Mouse (Mus musculus) erythroid progenitor cell, adult 5-6 weeks (primary cell): ENCODE measurements around the gene Dnah11. TPM values are rescaled to one million over a fixed set of nuclear protein-coding genes. Genes with fewer than 3 reads are reported as not detected.
"Not testable (repeated sequence)": the region's sequence is repeated elsewhere in the genome, so short reads cannot be mapped to it uniquely, and the experiment has no call there.

Experiments
- ATAC-seq: replicated peaks from 2 replicates; pipeline ENCODE4 v1.8.0; 2016; ENCODE audit warnings: moderate number of reproducible peaks, mild to moderate bottlenecking, moderate TSS enrichment, inconsistent platforms; ENCODE audit not compliant: poor library complexity, low FRiP score, severe bottlenecking
- total RNA-seq, 2 experiments: library from RNA; stranded (forward) in 1 of 2; stranded (reverse) in 1 of 2; fragments of 150-400 nt in 1 of 2; fragments of 186-747, 209-891 nt in 1 of 2; gene quantifications; 2 replicates each; pipeline versions ENCODE4 v1.2.3 to v1.2.4; 2015 to 2017; ENCODE audit warnings: low replicate concordance in 2 of 2

The Dnah11 gene
- total RNA-seq, 2 experiments from 2014 or later, result not detected

- 0 out of 2 replicates have a peak, but pooled peaks have one; percentile 59 for ATAC-seq
Measured at GRCm38 (mm10) chr12:117993499-117993898, 205.3 kb downstream of the Dnah11 start.

DNA sequence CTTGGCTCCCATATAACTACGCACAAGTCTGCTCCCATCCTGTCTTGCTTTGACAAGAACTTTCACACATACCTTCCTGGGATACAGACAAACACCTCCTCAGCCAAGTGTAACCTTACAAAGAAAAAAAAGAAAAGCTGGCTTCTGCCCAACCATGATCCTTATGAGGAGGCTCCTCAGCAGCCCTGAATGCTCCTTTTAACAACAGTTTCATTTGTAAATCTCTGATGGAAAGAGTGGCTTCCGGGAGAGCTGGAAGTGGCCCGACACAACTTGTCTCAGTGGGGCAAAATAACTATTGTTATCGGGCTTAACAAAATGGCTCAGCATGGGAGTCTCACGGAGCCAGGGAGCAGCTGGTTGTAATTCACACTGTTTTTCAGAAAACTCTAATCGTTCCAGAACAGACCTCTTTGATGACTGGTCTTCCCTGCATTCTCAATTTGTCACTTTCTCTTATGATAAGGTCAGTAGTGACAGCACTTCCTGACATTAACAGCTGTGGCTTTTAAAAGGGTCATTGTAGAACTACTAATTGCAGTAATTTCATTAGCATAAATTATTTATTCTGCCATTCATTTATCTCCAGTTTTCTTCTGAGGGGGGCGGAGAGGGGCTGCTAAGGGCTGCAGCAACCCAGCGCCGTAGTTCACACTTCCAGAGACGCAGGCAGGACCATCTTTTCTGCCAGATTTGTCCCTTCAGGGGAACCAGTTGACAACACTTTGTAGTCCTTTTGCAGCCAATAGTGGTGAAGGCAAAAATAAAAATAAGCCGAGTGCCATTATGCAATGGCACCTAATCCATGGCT, 209.6 kb downstream of the Dnah11 start:
- no peak for ATAC-seq

DNA sequence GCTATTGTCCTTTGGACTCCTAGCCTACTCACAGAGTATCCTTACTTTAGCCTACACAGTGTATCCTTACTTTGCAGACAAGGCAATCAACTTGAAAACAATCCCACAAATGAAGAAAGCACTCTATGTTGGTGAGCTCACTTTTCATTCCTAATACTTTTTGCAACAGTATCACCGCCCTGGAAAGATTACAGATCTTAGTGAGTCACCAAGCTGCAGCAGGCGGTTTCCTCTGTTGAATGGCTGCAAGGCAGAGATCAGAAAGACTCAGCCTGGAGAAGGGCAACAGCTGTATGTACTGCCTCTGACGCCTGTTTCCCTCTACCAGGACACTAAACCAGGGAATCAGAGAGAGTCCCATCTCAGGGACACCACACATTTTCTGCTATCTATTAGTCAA, 218.5 kb downstream of the Dnah11 start:
- ATAC-seq, result no peak

DNA sequence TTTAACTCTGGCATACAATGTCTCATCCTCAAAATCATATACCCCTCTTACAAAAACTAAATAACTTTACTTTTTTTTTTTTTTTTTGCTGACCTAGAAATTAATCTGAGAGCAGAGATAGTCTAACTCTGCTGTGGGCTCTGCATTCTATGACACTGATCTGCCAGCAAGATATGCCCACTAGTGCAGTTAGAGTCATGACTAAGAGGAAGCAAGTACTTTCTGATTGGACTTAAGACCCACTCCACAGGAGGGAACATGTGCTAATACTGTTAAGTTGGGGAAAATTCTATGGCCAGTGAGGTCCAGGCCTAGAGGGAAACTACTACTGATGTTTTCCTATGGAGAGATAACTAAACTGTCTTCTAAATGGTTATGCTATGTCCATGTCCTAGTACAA, 225.1 kb downstream of the Dnah11 start:
- ATAC-seq, result no peak

DNA sequence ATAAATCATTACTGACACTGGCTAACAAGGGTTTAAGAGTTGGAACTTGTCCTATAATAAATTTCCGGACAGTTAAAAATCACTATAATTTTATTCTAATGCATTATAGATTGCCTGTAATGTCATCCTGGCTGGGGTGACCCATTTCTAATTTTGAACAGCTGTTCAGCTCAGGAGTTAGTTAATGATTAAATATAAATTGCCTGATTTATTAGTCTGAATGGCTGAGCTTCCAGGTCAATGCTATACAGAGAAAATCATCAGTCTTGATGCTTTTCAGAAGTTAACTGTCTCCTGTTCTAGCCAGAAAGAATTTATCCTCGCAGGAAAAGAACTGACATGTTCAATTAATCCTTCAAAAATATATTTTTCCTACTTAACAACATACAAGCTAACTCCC, 236.1 kb downstream of the Dnah11 start:
- no peak for ATAC-seq

DNA sequence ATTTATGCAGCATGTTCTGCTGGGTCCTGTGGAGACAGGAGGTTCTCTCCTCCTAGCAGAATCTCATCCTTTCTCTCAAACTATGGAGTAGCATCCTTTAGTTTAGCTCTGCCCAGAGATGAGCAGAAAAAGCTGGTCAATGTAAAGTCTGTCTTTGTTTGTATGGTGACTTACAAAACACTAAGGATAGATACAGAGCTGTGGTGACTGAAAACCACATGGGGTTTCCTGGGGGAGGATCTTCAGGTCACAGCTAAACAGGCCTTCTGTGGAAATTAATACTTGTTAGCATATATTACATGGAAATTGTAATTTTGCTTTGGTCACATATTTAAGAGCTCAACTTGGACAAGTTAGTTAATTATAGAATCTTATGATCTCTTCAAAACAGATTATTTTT, 239.6 kb downstream of the Dnah11 start:
- no peak for ATAC-seq

DNA sequence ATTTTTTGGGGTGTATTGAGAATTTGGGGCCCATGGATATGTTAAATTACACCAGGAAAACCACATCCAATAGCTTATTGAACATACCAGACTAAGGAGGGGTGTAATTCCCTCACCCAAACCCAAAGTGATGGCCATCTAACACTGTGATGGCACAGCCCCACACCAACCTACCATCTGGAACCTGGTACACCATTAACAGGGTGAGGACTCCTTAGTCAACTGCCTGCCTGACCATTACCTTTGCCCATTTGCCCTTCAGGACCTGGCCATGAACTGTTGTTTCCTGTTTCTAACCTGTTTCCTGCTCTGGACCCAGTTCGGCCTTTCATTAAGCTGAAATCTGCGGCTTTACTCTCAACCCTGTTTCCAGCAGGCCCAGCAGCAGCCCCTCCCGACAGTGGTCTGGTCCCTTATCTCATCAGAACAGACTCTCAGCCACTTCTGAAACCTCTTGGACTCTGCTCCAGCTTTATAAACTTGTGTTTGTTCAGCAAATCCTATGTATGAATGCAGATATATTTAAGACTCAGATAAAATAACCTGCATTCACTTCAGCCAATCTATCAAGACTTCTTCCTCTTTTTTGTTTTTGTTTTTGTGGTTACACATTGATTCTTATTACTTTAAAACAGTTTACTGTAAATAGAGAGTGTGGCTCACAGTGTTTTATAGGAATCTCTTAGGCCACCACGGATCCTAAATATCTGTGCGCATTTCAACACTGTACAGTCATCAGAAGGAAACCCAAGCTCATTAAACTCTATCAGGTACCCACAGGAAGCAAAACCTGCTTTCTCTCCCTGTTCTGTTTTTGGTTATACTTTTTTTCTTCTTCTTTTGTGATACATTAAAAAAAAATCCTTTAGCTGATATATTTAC, 251.8 kb downstream of the Dnah11 start:
- no peak for ATAC-seq

GRCm38 (mm10) chr12:117941947-117942346, 256.9 kb downstream of the Dnah11 start:
- ATAC-seq, result no peak

DNA sequence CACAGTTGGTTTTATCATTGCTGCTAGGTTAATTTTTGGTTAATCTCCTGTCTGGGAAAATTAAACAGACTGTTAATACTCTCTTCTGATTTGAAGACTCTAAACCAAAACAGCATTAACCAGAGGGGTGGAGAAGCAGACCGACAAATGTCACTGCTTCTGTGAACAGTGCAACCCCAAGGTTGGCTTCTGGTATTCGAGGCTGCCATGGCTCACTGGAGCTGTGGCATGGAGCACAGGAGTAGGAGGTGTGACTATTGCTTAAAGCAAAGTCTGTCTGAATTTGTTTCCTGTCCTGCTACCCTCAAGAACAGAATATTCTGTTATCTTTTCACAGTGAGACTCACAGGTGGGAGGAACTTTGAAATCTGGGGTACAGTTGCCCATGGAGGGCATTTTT, 260.6 kb downstream of the Dnah11 start:
- ATAC-seq, result no peak

DNA sequence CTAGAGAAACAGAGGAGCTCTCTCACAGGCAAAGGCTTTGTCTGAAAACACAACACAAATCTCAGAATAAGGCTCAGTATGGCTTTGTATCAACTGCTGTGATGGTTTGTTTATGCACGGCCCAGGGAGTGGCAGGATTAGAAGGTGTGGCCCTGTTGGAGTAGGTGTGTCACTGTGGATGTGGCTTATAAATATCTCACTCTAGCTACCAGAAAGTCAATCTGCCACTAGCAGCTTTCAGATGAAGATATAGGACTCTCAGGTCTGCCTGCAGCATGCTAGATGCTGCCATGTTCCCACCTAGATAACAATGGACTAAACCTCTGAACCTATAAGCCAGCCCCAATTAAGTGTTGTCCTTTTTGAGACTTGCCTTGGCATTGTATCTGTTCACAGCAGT, 266.8 kb downstream of the Dnah11 start:
- ATAC-seq, result no peak

DNA sequence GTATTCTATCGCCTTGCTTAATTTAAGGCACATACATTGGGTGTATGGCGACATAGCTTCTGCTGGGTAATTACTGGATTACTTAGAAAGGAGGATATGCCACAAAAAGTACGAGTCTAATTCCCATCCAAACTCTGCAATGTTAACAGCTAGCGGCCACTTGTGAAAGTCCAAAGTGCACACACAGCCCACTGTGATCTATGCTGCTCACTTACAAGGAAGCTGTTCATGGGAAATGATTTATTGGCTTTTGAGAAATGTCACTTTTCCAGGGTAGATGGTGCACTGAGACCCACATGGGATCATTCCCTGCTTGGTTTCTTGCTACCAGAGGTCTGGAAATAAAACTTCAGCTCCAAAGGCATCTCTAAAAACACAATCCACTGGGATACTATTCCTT, 269.1 kb downstream of the Dnah11 start:
- ATAC-seq, result no peak

DNA sequence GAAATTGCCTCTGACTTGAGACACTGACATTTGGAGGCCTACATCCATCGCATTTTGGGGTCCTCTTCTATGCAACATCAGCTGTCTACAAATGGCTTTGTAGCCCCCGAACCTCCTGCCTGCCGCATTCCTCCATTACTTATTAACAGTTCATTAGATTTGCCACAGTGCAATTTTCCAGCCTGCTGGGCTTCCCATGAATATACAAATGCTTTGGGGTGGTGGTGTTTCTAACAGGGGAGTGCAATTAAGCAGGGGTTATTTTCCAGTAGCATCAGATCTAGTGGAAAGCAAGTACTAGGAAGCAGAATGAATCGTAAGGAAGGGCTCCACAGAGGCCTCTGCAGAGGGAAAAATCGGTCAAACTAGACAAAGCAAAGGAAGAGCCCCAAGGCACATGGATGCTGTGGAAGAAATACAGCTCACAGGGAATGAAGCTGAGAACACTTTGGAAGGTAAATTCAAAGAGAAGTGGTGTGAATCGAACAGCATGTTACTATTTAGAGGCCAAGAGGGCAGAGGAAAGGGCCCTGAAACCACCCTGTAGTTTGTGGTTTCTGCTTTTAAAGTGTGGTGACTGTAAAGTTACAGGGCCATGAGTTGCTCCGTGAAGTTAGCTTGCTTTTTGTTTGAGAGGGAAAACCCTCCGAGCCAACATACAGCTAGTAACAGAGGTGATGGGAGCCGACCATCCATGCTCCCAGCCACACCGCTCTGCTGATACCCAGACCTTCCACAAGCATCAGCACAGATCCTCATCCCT, 282.8 kb downstream of the Dnah11 start:
- ATAC-seq, result no peak

GRCm38 (mm10) chr12:117914613-117915245, 284.1 kb downstream of the Dnah11 start:
- no peak for ATAC-seq

DNA sequence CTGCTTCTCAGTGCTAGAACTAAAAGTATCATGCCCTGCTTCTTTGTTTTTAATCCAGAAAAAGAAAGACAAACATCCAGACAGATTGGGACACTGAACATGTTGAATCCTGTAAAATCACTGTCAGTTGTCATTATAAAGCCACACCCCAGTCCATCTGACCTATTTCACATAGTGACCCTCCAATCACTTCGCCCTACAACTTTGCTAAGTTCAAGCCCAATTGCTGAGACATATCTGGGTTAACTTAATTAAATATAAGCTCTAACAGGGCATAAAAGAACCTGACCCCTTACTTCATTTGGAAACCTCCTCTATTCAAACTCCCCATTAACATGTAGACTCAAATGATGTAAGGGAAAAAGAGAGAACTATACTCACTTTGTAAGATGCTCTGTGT, 287.4 kb downstream of the Dnah11 start:
- no peak for ATAC-seq

DNA sequence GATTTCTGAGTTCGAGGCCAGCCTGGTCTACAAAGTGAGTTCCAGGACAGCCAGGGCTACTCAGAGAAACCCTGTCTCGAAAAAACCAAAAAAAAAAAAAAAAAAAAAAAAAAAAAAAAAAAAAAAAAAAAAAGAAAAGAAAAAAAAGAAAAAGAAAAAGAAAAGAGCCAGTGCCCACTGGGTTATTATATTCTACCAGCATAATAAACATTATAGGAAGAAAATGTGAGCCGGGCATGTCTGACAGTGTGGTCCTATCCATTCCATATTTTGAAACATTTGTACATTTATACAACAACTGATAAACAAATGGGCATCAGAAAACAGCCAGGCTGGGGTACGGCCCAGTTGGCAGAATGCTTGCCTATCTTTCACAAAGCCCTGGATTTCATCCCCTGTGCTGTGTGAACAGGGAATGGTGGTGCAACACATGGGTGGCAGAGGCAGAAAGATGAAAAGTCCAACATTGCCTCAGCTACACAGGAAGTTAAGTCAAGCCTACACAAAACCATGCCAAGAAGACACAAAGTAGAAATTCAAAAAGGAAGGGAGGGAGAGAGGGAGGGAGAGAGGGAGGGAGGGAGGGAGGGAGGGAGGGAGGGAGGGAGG, 293.5 kb downstream of the Dnah11 start:
- not testable (repeated sequence) for ATAC-seq

DNA sequence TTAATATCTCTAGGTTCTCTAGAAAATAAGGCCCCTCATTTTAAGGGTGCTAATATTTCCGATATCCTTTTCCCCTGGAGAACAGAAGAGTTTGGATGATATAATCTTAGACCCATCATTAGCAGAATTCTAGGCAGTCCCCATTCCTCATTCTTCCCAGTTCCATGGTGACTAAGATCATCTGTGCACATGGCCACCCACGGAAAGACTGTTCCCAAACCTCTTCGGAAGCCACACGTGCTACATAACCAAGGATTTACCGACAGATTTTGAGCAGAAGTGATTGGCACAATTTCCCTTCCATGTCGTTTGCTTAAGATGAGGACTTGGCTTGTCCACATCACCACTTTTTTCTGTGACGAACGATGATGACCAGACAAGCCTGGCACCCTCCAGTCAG, 295.2 kb downstream of the Dnah11 start:
- no peak for ATAC-seq

- ATAC-seq, result not testable (repeated sequence)
Measured at GRCm38 (mm10) chr12:117901352-117901751, 297.5 kb downstream of the Dnah11 start.

DNA sequence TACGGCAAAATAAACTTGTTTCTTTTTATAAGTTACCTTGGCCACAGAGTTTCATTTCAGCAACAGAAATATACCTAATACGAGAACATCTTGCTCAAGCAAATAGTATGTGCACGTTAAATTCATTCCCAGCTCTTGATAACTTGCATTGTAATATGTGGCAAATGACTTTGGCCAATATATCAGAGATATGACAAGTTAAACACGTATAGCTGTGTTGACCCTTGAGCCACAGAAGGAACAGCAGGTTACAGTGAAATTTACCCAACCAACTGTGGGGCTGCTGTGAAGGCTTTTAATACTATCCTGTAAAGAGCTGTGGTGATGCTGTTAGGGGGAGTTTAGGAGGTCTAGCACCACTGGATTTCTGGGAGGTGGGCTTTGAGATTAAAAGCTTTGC, 298.0 kb downstream of the Dnah11 start:
- ATAC-seq, result not testable (repeated sequence)

DNA sequence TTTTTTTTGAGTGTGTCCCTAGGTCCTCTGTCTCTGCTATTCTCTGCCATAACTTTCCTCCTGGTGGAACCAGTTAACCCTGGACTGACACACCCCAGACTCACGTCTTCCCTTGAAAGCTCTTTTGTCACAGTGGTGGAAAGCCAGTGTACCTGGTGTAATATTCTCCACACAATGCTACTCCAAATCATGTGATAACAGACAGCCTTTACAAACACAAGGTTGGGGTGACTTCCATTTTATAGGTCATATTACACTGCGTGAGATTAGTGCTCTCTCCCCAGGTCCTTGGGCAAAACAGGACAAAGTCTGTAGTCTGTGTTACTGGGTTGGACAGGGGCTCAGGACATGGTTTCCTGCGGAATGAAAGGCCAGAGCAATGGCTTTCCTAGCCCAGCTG, 311.4 kb downstream of the Dnah11 start:
- no peak for ATAC-seq
